Mouse (Mus musculus): ENCODE measurements around the gene H2al1f.
"Not testable (repeated sequence)": the region's sequence is repeated elsewhere in the genome, so short reads cannot be mapped to it uniquely, and the experiment has no call there.

The H2al1f gene

GRCm38 (mm10) chrX:11314858-11315257 lies at the start of gene H2al1f:
TSS of gene H2al1f (plus strand) at chrX:11315158.
- DNase-seq, result not testable (repeated sequence)

DNA sequence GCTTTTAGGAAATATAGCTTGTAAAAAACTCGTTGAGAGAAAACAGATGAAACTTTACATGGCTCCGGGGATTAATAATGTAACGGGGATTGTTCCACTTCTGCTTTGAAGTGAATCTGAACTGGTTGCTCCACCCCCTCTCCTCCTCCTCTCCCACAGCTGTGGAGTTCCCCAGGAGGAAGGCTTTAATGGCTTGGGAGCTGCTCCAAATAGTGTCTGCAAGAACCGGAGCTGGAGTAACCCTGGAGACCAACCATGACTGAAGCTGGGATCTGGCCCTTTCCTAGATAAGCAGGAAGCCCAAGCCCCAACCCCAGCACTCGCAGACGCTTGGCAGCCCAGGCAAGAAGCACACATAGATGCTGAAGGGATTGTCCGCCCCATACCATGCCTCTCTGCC lies 47.2 kb upstream of the H2al1f start:
- DNase-seq, result no peak

- DNase-seq, result no peak
Observed at GRCm38 (mm10) chrX:11269074-11269473, 45.9 kb upstream of the H2al1f start.

GRCm38 (mm10) chrX:11273190-11273589 lies 41.8 kb upstream of the H2al1f start:
- DNase-seq, result no peak

DNA sequence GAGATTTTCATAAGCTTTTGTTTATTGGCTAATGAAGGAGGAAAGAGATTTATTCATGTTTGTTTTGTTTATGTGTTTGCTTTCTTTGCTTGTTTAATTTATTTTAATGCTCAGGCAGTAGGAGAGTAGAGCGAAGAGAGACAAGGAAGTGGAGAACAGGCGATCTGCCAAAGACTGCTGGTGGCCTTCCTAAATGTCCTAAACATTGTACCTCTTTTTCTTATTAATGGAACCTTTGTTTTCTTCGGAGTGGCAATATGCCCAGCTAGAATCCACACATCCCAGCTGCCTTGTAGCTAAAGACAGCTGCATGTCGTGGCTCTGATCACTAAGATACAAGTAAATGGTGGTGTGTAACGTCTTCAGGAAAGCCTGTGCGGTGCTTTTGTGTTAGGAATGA lies 37.9 kb upstream of the H2al1f start:
- no peak for DNase-seq

DNA sequence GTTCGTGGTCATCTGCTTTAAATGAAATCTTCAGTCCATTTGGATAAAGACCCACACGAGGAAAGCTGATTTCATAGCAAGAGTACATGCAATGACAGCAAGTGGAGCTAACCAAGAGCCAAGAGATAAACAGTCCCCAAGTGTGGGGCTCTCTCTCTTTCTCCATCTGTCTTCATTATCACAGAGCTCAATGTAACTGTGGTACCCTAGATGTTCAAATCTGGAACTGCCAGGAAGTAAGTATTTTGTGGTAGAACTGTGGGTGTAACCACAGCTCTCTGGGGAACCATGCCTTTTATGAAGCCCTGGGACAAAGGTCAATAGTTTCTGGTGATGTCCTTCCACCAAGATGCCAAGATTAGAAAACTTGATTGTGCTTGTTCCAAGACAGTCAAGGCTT lies 34.2 kb upstream of the H2al1f start:
- no peak for DNase-seq

DNA sequence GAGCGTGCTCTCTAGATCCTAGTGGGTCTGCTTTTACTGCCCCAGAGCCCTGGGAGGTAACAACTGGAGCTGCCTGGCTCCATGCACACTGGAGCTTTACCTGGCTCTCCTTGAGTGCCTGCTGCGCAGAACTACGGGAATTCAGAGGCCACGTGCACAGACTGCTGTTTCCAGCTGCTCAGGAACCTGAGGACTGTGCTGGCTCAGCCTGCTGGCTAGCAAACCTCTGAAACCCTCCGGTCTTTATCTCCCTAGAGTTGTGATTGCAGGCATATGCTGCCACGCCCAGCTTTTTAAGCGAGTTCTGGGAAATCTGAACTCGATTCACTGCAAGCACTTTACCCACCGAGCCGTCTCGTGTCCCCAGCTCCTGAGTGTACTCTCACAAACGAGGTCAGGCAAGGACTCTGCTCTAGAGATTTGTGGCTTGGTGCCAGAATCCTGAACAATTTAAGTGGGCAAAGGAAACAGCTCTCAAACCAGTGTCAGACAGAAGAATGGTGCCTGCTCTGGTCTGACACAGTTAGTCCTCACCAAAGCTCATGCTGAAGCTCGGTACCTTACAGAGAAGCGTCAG lies 26.6 kb upstream of the H2al1f start:
- no peak for DNase-seq

DNA sequence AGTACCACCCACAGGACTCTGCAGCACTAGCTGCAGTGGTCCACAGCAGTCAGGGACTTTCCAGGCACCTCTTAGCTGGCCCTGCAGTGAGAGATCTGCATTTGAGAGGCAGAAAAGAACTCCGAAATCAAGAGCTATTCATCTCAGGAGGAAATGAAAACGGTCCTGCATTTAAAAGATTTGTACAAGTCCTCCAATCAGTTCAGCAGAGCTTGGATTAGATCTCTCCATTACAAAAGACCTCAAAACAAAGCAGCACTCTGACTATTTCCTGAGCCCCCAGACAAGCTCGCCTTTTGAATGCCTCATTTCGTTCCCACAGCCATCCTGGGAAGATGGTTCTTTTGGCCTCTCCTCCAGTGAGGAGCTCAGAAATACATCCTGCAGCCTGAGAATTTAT lies 25.7 kb upstream of the H2al1f start:
- no peak for DNase-seq

GRCm38 (mm10) chrX:11298957-11299356 lies 16.0 kb upstream of the H2al1f start, which contains the start of gene H2al1a:
TSS of gene H2al1a (plus strand) at chrX:11299257.
- DNase-seq, result not testable (repeated sequence)

DNA sequence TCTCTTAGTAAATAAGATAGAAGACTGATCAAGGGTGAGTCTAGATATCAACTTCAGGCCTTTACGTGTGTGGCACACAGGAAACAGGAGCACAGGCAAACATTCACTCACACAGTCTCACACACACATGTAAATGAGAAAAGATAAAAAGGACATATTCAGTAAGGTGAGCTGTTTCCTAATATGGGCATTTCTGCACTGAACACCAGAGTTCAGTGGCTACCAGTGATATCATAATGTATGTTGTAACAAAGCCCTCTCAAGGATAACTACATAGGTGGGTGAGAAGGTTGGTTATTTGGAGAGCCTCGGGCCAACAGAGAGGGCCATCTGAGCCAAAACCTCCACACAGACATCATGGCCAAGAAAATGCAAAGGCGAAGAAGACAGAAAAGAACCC lies 12.8 kb upstream of the H2al1f start, which contains the start of gene H2al1b:
H2al1b (plus strand) TSS at position 301 of the 400 bp plus-strand sequence.
- DNase-seq, result not testable (repeated sequence)

DNA sequence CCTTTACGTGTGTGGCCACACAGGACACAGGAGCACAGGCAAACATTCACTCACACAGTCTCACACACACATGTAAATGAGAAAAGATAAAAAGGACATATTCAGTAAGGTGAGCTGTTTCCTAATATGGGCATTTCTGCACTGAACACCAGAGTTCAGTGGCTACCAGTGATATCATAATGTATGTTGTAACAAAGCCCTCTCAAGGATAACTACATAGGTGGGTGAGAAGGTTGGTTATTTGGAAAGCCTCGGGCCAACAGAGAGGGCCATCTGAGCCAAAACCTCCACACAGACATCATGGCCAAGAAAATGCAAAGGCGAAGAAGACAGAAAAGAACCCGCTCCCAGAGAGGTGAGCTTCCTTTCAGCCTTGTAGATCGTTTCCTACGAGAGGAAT lies 9.6 kb upstream of the H2al1f start, which contains the start of gene H2al1c:
H2al1c (plus strand) TSS at position 301 of the 400 bp plus-strand sequence.
- DNase-seq, result not testable (repeated sequence)

- DNase-seq, result not testable (repeated sequence)
Observed at GRCm38 (mm10) chrX:11308524-11308923, 6.4 kb upstream of the H2al1f start, which contains the start of gene H2al1d. TSS of gene H2al1d (plus strand) at chrX:11308824.

GRCm38 (mm10) chrX:11311634-11312033 lies 3.3 kb upstream of the H2al1f start, which contains the start of gene H2al1e:
TSS of gene H2al1e (plus strand) at chrX:11311934.
- DNase-seq, result not testable (repeated sequence)

- not testable (repeated sequence) for DNase-seq
Observed at GRCm38 (mm10) chrX:11317956-11318355, 3.0 kb downstream of the H2al1f start, which contains the start of gene H2al1g. TSS of gene H2al1g (plus strand) at chrX:11318256.

DNA sequence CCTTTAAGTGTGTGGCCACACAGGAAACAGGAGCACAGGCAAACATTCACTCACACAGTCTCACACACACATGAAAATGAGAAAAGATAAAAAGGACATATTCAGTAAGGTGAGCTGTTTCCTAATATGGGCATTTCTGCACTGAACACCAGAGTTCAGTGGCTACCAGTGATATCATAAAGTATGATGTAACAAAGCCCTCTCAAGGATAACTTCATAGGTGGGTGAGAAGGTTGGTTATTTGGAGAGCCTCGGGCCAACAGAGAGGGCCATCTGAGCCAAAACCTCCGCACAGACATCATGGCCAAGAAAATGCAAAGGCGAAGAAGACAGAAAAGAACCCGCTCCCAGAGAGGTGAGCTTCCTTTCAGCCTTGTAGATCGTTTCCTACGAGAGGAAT lies 6.2 kb downstream of the H2al1f start, which contains the start of gene H2al1h:
H2al1h (plus strand) TSS at position 301 of the 400 bp plus-strand sequence.
- not testable (repeated sequence) for DNase-seq

GRCm38 (mm10) chrX:11324359-11324758 lies 9.4 kb downstream of the H2al1f start, which contains the start of gene H2al1i:
TSS of gene H2al1i (plus strand) at chrX:11324659.
- not testable (repeated sequence) for DNase-seq

- not testable (repeated sequence) for DNase-seq
Observed at GRCm38 (mm10) chrX:11327522-11327921, 12.6 kb downstream of the H2al1f start, which contains the start of gene H2al1j. TSS of gene H2al1j (plus strand) at chrX:11327822.

DNA sequence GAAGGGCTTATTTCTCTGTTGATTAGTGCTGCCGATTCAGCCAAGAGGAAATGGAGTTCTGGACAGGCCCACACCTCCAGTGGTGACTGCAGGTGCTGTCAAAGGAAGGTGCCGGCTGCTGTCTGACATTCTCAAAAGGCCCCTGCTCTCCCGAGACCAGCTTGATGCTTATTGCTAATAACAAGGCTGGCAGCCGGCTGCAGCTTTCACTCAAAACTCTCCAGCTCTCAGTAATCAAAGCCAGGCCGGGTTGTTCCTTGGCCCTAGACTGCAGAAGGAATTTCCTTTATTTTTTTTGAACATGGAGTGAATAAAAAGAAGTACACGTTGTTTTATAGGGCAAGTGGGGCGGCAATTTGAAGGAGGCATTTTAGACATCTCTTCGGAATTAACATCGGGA lies 30.8 kb downstream of the H2al1f start:
- DNase-seq, result no peak

DNA sequence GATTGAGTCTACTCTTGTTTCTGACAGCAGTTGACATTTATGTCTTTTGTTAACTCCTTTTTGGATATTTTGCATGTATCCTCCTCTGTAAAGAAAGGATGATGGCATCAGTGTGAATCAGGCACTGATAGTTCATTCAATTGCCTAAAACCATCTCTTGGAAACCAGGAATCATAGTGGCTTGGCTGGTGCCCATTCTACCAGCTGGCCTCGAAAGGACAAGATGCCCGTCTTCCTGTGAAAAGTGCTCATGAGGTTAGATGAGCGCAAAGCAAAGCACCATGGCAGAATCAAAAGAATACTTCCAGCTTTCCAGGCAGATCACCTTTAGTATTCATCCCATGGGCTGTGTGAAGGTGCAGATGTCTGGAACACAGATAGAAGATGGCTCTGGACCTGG lies 31.8 kb downstream of the H2al1f start:
- no peak for DNase-seq

DNA sequence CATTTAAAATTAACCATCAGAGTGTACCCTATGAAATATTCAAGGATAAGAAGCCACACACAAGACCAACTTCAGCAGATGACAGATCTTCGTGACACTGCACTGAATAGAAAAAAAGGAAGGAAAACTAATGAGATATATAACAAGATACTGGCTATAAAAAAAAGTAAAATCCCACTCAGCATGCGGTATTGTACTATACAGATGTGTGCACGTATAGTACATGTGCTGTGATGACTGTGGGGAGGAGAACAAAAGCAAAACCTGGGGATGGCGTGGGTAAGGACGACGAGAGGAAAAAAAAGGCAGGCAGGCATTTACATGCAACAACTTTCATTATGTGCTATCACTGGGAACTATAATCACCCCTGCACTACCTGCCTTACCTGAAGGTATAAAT lies 45.9 kb downstream of the H2al1f start:
- DNase-seq, result no peak

- DNase-seq, result no peak
Observed at GRCm38 (mm10) chrX:11361261-11361660, 46.3 kb downstream of the H2al1f start.

DNA sequence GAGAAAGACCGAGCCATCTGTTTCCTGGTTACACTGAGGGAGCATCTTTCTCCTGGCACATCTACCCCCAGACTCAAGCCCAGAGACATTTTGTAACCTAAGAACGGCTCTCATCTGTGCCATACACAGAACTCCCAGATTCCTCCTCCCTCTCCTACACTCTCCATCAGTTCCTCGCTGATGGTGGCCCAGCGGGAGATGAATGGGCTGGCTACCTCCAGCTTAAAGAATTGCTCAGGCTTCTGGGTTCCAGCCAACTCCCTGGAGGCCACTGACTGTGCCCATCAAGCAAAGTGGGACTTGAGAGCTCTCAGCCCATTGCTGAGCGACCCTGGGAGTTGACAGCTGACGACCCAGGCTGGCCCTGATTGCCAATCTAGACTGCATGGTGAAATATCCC lies 48.9 kb downstream of the H2al1f start:
- DNase-seq, result no peak
